Mouse (Mus musculus): ENCODE data around the gene Ubl5.

- no peak for TF ChIP-seq GATA1 (IDR thresholded peaks at IDR 0.05; ENCODE audit: borderline replicate concordance, low read length)
- no peak for TF ChIP-seq FLI1 (IDR thresholded peaks at IDR 0.05; ENCODE audit: low read length)
Observed at GRCm38 (mm10) chr9:20681546-20682388, 39.1 kb downstream of the Ubl5 start.

Measured in megakaryocyte, embryonic 14.5 days (primary cell).